Mouse (Mus musculus): Measurements from ENCODE around the gene Trip10. TPM values are rescaled to one million over a fixed set of nuclear protein-coding genes. Genes with fewer than 3 reads are reported as not detected.

Gene Trip10
- polyA plus RNA-seq, 1 experiment from 2014 or later: 8.1 TPM

GRCm38 (mm10) chr17:57279591-57280224 lies 30.5 kb downstream of the Trip10 start:
- Histone ChIP-seq H3K9ac (0 out of 2 replicates have a peak overlapping the region, but pooled peaks have one; percentile 37), H3K9me3 (replicated peaks) (no peaks in the 10 kb centered on the region), H3K4me3 (replicated peaks) (peak overlapping the region; percentile 52), H3K4me2 (peak overlapping the region; percentile 56), H3K36me3 (replicated peaks) (no peaks in the 10 kb centered on the region), H3K27me3 (peaks cover 20% of the 10 kb centered on the region), H3K4me1 (replicated peaks) (peaks cover 43% of the 10 kb centered on the region), H3K27ac (replicated peaks) (peak overlapping the region; percentile 51; the same call in 1 of the 2 replicates)
- no peak for ATAC-seq (ENCODE audit: insufficient read depth)
- 14% methylated on average over 9 of the region's 9 CpGs for WGBS (ENCODE audit: insufficient replicate concordance)

DNA sequence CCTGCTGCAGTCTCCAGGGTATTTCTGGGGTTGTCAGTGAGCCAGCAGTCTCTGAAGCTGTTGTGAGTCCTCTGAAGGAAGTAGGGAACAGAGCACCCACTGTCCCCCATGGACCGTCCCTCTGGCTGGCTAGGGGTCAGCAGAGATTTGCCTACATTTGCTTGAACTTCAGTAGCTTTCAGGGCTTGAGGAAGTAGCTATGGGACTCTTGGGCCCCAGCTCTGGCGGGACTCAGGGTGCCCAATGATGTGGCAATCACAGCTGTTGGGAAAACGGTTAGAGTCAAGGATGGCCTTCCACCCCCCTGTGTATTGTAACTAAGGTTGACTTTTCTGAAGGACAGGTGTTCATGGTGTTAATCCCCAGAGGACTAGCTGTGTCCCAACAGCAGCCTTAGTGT lies 31.2 kb downstream of the Trip10 start:
- Histone ChIP-seq H3K4me1 (replicated peaks) (peaks cover 37% of the 10 kb centered on the region), H3K4me3 (replicated peaks) (peak overlapping the region; percentile 52), H3K9ac (no peak overlapping the region), H3K27ac (replicated peaks) (peak overlapping the region; percentile 51; the same call in 1 of the 2 replicates), H3K9me3 (replicated peaks) (no peaks in the 10 kb centered on the region), H3K27me3 (peaks cover 13% of the 10 kb centered on the region), H3K36me3 (replicated peaks) (no peaks in the 10 kb centered on the region), H3K4me2 (peak overlapping the region; percentile 56)
- 24% methylated on average over 3 of the region's 3 CpGs for WGBS (ENCODE audit: insufficient replicate concordance)
- ATAC-seq (ENCODE audit: insufficient read depth): no peak

DNA sequence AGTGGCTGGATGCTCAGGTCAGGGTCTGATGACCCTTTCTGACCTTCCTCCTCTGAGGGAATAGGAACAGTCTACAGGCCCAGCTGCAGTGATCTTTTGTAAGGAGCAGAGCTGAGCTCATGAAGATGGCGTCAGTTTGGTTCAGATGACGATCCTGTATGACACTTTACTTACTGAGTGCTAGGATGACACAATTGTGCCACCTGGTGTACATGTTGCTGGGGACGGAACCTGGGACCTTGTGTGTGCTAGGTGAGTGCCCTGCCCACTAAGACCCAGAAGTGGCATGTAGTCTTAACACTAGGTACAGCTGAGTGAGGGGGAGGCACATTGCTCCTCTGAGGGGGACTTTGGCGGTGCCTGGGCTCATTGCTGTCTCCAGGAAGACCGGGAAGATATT lies 34.7 kb downstream of the Trip10 start:
- WGBS (ENCODE audit: insufficient replicate concordance): 74% methylated on average over 5 of the region's 5 CpGs
- H3K27ac ChIP-seq (replicated peaks): no peak overlapping the region
- H3K36me3 ChIP-seq (replicated peaks): peaks cover 6% of the 10 kb centered on the region; the same call in 1 of the 2 replicates
- peaks cover 2% of the 10 kb centered on the region; the same call in 1 of the 2 replicates for H3K27me3 ChIP-seq
- no peak for ATAC-seq (ENCODE audit: insufficient read depth)
- no peak overlapping the region for H3K4me3 ChIP-seq (replicated peaks)
- no peak overlapping the region for H3K4me2 ChIP-seq
- H3K9me3 ChIP-seq (replicated peaks): no peaks in the 10 kb centered on the region
- no peak overlapping the region for H3K9ac ChIP-seq
- H3K4me1 ChIP-seq (replicated peaks): peaks cover 15% of the 10 kb centered on the region; the same call in 1 of the 2 replicates

DNA sequence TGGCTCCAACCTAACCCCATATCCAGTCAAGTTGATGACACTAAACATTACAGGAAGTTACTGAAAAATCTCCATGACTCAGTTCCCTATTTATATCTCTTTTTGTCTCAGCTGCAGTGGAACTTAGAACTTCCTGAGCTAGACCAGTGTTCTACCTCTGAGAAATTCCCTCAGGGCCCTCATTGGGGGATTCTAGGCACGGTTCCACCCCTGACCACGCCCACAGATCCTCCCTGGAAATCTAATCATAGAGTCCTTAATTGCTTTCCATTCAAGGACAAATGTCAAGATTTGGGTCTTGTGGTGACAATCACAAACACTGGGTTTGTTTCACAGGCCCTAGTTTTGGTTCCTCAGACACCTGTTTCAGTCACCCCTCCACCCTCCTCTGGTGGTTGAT lies 35.8 kb downstream of the Trip10 start:
- peaks cover 6% of the 10 kb centered on the region; the same call in 1 of the 2 replicates for H3K36me3 ChIP-seq (replicated peaks)
- H3K4me1 ChIP-seq (replicated peaks): peaks cover 15% of the 10 kb centered on the region
- no peaks in the 10 kb centered on the region for H3K27me3 ChIP-seq
- no peak for ATAC-seq (ENCODE audit: insufficient read depth)
- H3K4me3 ChIP-seq (replicated peaks): no peak overlapping the region
- no peaks in the 10 kb centered on the region for H3K9me3 ChIP-seq (replicated peaks)
- no peak overlapping the region for H3K27ac ChIP-seq (replicated peaks)
- H3K9ac ChIP-seq: no peak overlapping the region
- no peak overlapping the region for H3K4me2 ChIP-seq
- 18% methylated on average over 2 of the region's 2 CpGs for WGBS (ENCODE audit: insufficient replicate concordance)

DNA sequence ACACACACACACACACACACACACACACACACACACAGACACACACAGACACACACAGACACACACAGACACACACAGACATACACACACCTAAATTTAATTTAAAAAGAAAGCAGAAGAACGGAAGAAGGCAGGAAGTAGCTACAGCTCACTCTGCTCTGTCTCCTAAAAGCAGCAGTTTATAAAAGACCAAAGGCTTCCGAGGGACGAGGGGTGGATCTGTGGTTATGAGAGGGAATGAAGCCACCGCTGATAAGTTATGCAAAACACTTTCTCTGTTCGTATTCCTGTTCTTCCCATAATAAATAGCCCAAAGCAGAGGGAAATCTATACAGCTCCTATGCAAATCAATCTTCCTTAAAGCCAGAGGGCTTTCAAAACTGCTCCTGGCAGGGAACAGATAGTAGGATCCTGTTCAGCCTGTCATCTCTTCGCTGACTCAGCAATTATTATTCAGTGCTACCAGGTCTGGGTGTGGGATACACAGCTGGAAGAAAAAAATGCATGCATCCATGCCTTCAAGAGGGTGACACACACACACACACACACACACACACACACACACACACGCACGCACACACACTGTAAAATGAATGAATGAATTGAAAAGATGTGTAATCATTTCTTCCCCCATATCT lies 37.6 kb downstream of the Trip10 start:
- H3K9ac ChIP-seq: no peak overlapping the region
- no peak overlapping the region for H3K4me2 ChIP-seq
- peaks cover 6% of the 10 kb centered on the region; the same call in 1 of the 2 replicates for H3K36me3 ChIP-seq (replicated peaks)
- ATAC-seq (ENCODE audit: insufficient read depth): no peak
- H3K27ac ChIP-seq (replicated peaks): no peak overlapping the region
- no peak overlapping the region for H3K4me3 ChIP-seq (replicated peaks)
- no peaks in the 10 kb centered on the region for H3K9me3 ChIP-seq (replicated peaks)
- peaks cover 24% of the 10 kb centered on the region for H3K4me1 ChIP-seq (replicated peaks)
- 21% methylated on average over 8 of the region's 8 CpGs for WGBS (ENCODE audit: insufficient replicate concordance)
- no peaks in the 10 kb centered on the region for H3K27me3 ChIP-seq

GRCm38 (mm10) chr17:57289252-57289651 lies 40.0 kb downstream of the Trip10 start:
- Histone ChIP-seq H3K4me1 (replicated peaks) (peaks cover 24% of the 10 kb centered on the region), H3K9me3 (replicated peaks) (no peaks in the 10 kb centered on the region), H3K36me3 (replicated peaks) (peaks cover 6% of the 10 kb centered on the region; the same call in 1 of the 2 replicates), H3K27me3 (no peaks in the 10 kb centered on the region), H3K27ac (replicated peaks) (no peak overlapping the region), H3K4me3 (replicated peaks) (no peak overlapping the region), H3K9ac (no peak overlapping the region), H3K4me2 (no peak overlapping the region)
- WGBS (ENCODE audit: insufficient replicate concordance): 63% methylated on average over 5 of the region's 5 CpGs
- no peak for ATAC-seq (ENCODE audit: insufficient read depth)

DNA sequence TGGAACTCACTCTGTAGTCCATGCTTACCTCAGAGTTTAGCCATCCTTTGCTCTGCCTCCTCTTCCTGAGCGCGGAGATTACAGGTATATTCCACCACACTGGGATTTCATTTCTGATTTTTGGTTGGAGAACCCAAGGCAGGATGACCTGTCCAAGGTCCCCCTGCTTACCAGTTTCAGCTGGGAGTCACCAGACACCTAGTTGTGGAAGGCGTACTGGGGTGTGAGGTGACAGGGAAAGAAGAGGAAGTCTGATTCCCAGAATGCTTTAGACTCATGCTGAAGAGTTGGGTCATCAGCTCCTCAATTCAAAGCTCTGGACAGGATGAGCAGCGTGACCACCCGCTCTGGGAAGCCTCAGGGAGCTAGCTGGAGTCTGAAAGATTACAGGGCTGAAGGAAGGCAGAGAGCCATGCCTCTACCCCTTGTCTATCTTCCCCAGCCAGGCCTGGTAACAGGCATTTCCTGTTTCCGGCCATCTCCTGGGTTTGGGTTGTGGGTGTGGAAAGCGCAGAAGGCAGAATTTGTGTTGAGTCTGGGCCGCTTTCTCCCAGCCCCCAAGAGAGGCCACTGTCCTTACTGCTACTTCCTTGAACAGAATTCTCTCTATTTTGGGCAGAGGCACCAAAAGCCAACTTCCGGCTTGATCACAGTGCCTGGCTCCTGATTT lies 40.9 kb downstream of the Trip10 start:
- Histone ChIP-seq H3K36me3 (replicated peaks) (peaks cover 6% of the 10 kb centered on the region; the same call in 1 of the 2 replicates), H3K9ac (no peak overlapping the region), H3K27me3 (no peaks in the 10 kb centered on the region), H3K9me3 (replicated peaks) (no peaks in the 10 kb centered on the region), H3K4me3 (replicated peaks) (peak overlapping the region; percentile 4; the same call in 1 of the 2 replicates), H3K4me1 (replicated peaks) (peaks cover 20% of the 10 kb centered on the region), H3K4me2 (peak overlapping the region; percentile 42), H3K27ac (replicated peaks) (peak overlapping the region; percentile 53)
- peak; percentile 72 for ATAC-seq (ENCODE audit: insufficient read depth)
- 28% methylated on average over 9 of the region's 9 CpGs for WGBS (ENCODE audit: insufficient replicate concordance)

- H3K36me3 ChIP-seq (replicated peaks): peaks cover 6% of the 10 kb centered on the region; the same call in 1 of the 2 replicates
- no peaks in the 10 kb centered on the region for H3K9me3 ChIP-seq (replicated peaks)
- 15% methylated on average over 7 of the region's 7 CpGs for WGBS (ENCODE audit: insufficient replicate concordance)
- peak overlapping the region; percentile 4; the same call in 1 of the 2 replicates for H3K4me3 ChIP-seq (replicated peaks)
- peaks cover 20% of the 10 kb centered on the region for H3K4me1 ChIP-seq (replicated peaks)
- ATAC-seq (ENCODE audit: insufficient read depth): peak; percentile 16
- no peak overlapping the region for H3K9ac ChIP-seq
- H3K27ac ChIP-seq (replicated peaks): peak overlapping the region; percentile 53; the same call in 1 of the 2 replicates
- peak overlapping the region; percentile 42 for H3K4me2 ChIP-seq
- no peaks in the 10 kb centered on the region for H3K27me3 ChIP-seq
Observed at GRCm38 (mm10) chr17:57290671-57291055, 41.4 kb downstream of the Trip10 start.

GRCm38 (mm10) chr17:57292302-57292701 lies 43.0 kb downstream of the Trip10 start:
- H3K36me3 ChIP-seq (replicated peaks): peaks cover 6% of the 10 kb centered on the region; the same call in 1 of the 2 replicates
- ATAC-seq (ENCODE audit: insufficient read depth): no peak
- no peaks in the 10 kb centered on the region for H3K27me3 ChIP-seq
- no peak overlapping the region for H3K9ac ChIP-seq
- 61% methylated on average over 2 of the region's 2 CpGs for WGBS (ENCODE audit: insufficient replicate concordance)
- H3K4me3 ChIP-seq (replicated peaks): no peak overlapping the region
- no peak overlapping the region for H3K27ac ChIP-seq (replicated peaks)
- peaks cover 15% of the 10 kb centered on the region for H3K4me1 ChIP-seq (replicated peaks)
- H3K9me3 ChIP-seq (replicated peaks): no peaks in the 10 kb centered on the region
- H3K4me2 ChIP-seq: no peak overlapping the region

- peaks cover 4% of the 10 kb centered on the region; the same call in 1 of the 2 replicates for H3K36me3 ChIP-seq (replicated peaks)
- ATAC-seq (ENCODE audit: insufficient read depth): no peak
- H3K9me3 ChIP-seq (replicated peaks): no peaks in the 10 kb centered on the region
- no peak overlapping the region for H3K9ac ChIP-seq
- H3K27me3 ChIP-seq: no peaks in the 10 kb centered on the region
- 76% methylated on average over 9 of the region's 9 CpGs for WGBS (ENCODE audit: insufficient replicate concordance)
- H3K4me1 ChIP-seq (replicated peaks): peaks cover 15% of the 10 kb centered on the region
- H3K4me3 ChIP-seq (replicated peaks): no peak overlapping the region
- no peak overlapping the region for H3K27ac ChIP-seq (replicated peaks)
- no peak overlapping the region for H3K4me2 ChIP-seq
Observed at GRCm38 (mm10) chr17:57292968-57293367, 43.7 kb downstream of the Trip10 start.

- no peaks in the 10 kb centered on the region for H3K9me3 ChIP-seq (replicated peaks)
- no peak for ATAC-seq (ENCODE audit: insufficient read depth)
- H3K9ac ChIP-seq: no peak overlapping the region
- H3K4me1 ChIP-seq (replicated peaks): peaks cover 3% of the 10 kb centered on the region; the same call in 1 of the 2 replicates
- H3K4me3 ChIP-seq (replicated peaks): no peak overlapping the region
- WGBS (ENCODE audit: insufficient replicate concordance): 73% methylated on average over 9 of the region's 9 CpGs
- H3K27me3 ChIP-seq: no peaks in the 10 kb centered on the region
- H3K27ac ChIP-seq (replicated peaks): no peak overlapping the region
- no peak overlapping the region for H3K4me2 ChIP-seq
- H3K36me3 ChIP-seq (replicated peaks): 0 out of 2 replicates have a peak, but pooled peaks cover under 1% of the 10 kb centered on the region
Observed at GRCm38 (mm10) chr17:57295935-57296334, 46.7 kb downstream of the Trip10 start.

Measured in liver, embryonic 15.5 days (tissue).